Mouse (Mus musculus): Measurements from ENCODE around the gene Tmem50b.

DNA sequence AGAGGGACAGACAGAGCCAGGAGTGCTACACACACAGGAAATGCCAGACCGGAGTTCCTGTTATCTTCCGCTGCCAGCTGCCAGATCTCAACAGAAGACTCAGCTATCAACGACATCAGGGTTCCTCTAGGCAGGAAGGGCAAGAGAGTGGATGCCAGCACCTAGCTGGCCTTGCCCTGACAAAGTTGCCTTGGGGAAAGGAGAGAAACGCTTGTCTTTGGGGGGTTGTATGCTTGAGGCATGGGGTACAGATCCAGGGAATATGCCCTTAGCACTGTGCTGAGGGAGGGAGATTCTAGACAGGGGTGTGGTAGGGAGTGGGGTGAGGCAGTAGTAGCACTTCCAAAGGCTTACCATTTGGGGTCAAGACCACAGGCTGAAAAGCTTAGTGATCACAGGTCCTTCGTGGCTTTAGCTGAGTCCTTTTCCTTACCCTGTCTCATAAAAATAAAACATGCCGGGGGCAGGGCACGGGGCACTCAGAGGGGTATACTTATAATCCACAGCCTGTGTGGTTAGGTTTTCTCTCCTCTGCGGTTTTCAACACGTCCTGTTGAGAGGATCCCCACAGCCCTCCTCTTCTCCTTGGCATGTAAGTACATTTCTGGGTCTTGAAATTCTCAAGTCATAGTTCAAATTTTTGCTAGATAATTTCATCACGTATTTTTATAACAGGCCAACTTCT is 51.9 kb downstream of the Tmem50b start:
- TF ChIP-seq POLR2A (IDR thresholded peaks at IDR 0.05; ENCODE audit: insufficient read depth, low read depth, low read length) (no peak), CTCF (IDR thresholded peaks at IDR 0.05; ENCODE audit: insufficient read depth, low read depth, low read length) (no peak)
